Mouse (Mus musculus) G1E (cell line): Measurements from ENCODE around the gene Macrod2.

Source experiments
- CTCF ChIP-seq: IDR thresholded peaks from 2 replicates; pipeline ENCODE4 v1.5.1; 2012; ENCODE audit warnings: low read depth, low read length, inconsistent platforms, mixed read lengths
- GATA1 ChIP-seq: IDR thresholded peaks from 2 replicates; pipeline ENCODE4 v1.6.1; 2012; ENCODE audit warnings: borderline replicate concordance, low read length, inconsistent platforms, mixed read lengths
- POLR2AphosphoS5 ChIP-seq: IDR thresholded peaks from 2 replicates; pipeline ENCODE4 v1.6.1; 2012; ENCODE audit warnings: low read depth, low read length, inconsistent platforms; ENCODE audit not compliant: insufficient replicate concordance
- TAL1 ChIP-seq: conservative IDR thresholded peaks from 2 replicates; pipeline ENCODE4 v1.6.1; 2012; ENCODE audit warnings: low read depth, low read length, inconsistent platforms, mixed read lengths

DNA sequence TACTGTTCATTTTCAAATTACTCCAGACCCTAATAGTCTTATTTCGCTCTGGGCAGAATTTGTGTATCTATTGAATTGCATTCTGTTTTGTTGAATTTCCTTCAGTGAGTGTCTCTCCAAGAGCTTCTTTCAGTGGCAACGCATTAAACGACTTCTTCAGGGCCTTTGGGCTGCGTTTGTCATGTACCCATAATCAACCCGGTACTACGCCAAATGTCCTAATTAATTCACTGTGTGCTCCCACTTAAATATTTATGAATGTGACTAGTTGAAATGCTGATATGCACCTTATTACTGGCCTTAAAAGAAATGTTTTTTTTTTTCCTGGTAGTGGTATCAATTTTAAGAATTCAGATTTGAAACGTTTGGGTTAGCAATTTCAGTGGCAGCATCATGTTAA, 763.1 kb downstream of the Macrod2 start:
- TF ChIP-seq CTCF, result no peak
- TF ChIP-seq GATA1, result no peak
- TF ChIP-seq TAL1, result no peak
- no peak for TF ChIP-seq POLR2AphosphoS5
